Mouse (Mus musculus) layer of hippocampus, postnatal 14 days (tissue): ENCODE measurements at regions not wholly inside any gene's neighbourhood (a gene's known extent, or its start where the extent isn't known, plus 50 kb on each side); places are given as distances from the start of the nearest gene placed in this dataset.

Source experiments
- DNase-seq, 2 experiments: peaks; one replicate each; pipeline ENCODE4 v3.0.0; 2021 to 2022; ENCODE audit warnings: low spot score in 2 of 2, mixed read lengths in 1 of 2

DNA sequence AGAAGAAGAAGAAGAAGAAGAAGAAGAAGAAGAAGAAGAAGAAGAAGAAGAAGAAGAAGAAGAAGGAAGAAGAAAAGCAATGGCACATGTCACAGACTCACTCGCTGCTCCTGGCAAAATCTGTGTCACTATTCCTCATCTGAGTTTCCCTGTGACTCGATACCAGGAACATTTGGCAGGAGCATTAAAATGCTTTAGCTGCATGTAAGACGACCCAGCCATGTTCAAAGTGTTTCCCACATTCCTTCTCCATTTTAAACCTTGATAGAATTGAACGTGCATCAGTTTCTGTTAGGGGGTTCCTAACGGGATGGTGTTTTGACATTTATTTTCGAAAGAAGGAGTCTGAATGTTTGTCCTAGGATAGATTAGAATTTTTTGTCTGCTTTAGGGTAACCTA, 51.2 kb upstream of the Pja2 start:
- DNase-seq = no peak

DNA sequence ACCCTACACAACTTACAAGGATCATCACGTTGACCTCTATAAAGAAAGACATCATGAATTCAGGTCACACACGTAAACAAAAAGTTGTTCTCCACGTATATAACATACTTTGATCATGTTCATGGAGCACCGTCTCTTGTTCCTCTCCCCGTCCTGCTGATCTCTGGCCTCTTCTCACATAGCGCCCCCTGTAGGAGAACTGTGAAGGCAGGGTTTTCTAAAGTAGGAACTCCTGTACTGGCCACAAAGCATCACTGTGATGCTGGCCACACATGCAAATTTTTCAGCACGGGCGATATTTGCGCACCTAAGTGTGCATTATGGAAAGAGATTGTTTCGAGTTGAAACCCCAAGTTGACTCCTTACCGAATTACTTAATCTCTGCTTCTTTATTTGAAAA, 51.9 kb upstream of the Pja2 start:
- no peak for DNase-seq

DNA sequence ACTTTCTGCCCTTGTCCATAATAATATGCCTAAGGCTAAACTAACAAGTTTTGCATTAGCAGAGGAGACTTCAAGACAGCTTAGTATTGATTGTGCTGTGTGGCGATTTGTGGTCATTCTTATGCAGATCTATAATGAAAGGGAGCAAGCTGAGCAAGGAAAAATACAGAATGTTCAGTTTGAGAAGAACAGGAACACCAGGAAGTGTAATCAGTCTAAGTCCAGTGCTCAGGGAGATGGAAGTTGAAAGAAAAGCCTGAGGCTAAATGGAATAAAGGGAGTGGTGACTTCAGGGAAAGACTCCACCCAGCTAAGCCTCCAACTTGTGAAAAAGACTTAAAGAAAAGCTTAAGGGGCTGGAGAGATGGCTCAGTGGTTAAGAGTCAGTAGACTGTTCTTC, 58.6 kb upstream of the Pja2 start:
- no peak for DNase-seq

DNA sequence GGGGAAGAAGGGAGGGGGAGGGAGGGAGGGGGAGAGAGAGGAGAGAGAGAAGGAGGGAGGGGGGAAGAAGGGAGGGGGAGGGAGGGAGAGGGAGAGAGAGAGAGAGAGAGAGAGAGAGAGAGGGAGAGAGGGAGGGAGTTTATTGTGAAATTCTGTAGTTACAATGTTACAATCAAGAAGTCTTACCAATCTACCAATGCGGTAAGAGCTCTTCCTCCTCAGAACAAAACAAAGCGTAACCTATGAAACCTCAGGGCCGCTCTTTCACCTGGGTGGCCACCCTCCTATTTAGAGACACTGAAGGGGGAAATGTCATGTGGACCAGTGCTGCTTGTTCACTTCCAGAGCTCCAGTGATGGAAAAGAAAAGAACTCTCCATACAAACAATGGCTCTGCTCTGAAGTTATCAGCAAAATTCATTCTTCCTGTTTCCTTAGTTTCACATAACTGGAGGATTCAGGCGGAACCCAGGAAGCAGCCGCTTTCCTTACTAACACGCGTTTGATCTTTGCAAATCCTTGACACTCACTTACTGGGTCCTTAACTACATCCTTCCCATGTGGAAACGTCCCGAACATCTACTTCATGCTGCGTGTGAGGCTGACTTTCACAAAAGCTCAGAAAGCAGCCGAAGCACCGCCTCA, 65.7 kb upstream of the Pja2 start:
- no peak for DNase-seq

DNA sequence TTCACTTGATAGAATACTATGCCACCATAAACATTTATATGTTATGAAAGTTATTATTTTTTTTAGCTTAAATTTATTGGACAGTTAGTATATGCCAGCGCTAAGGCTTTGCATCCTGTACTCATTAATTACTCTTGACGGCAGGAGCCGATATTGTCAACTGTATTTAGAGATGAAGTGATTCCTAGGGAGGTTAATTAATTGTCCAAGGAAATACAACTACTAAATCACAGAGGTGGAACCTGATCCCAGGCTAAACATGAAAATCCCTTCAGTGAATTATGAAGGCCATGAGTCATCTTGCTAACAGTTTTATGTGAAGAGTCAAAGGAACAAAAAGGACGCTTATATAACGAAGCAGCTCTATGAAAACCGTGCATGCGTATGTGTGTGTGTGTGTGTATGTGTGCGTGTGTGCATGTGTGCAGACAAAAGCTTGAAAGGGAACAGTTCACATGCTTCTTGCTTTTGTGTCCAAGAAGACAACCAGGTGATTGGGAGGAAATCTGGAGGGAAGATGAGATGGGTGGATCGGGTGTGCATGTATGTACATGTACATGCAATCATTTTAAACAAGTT, 66.5 kb upstream of the Pja2 start:
- DNase-seq = no peak

DNA sequence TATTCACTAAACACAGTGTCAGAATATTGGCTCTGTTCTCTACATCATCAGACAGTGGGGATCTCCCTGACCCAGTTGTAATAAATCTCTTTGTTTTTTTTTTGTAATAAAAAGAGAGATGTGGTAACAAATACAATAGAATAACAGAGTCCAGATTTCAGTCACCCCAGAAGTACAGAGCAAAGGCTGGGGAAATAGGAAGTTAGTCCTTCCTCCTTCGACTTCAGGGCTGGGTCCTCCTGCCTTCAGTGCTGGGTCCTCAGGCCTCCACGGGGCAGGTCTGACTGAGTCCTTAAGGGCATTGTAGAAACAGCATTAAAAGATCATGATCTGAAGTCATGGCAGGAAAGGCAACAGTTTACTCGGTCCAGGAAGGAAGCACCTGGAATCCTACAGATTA, 67.0 kb upstream of the Pja2 start:
- no peak for DNase-seq

DNA sequence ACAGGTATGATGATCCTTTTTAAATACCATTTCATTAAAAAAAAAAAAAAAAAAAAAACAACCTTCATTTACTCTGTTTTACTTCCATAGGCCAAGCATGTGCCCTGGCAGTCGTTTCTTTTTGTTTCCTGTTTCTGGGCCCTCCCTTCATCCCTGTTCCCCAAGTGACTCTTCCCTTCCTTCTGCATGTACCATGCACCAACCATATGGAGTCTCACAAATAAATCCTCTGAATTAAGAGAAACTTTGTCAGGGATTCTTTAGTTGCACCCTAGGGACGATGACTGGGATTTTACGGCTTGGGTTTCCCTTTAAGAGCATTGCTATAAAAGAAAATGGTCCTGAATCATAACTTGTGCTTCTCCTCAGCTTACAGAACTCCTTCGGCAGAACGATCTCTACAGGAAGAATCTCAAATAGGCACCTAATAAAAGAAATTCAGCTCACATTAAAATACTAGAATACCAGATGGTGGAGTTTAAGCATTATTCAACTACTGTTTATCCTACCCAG, 75.1 kb upstream of the Pja2 start:
- peak in 1 of 2 experiments; percentile 20 for DNase-seq

DNA sequence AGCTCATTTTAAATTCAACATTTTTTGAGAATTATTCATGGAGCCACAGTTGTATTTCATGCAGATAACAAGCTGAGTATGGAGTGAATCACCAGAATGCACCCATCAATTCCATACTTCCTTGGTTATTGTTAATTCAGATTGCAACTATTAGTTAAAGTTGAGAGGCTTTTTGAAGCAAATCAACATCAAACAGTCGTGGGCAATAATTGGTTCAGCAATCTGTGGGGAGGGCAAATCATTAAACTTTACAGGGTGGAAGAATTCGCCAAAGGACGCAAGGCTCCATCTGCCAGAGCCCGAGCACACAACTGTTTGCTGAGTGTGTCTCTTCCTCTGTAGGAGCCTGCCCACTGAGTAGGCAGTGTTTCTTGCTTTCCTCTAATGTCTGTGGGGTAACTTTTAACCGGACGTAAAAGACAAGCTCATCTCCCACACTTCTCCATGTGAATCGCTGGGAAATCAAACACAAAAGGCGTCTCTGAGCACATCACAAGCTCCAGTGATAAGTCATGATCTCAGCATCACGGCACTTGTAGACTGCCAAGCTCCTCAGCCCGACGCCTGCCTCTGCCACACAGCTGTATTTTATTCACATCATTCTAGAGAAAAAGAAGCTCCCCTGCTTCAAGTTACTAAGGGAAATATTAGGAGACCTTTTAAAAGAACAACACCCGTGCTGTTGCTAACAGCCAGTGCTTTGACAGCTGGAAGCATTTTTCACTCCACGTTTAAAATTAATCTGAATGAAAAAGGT, 75.7 kb upstream of the Pja2 start:
- peak; percentile 20 to 35 for DNase-seq

DNA sequence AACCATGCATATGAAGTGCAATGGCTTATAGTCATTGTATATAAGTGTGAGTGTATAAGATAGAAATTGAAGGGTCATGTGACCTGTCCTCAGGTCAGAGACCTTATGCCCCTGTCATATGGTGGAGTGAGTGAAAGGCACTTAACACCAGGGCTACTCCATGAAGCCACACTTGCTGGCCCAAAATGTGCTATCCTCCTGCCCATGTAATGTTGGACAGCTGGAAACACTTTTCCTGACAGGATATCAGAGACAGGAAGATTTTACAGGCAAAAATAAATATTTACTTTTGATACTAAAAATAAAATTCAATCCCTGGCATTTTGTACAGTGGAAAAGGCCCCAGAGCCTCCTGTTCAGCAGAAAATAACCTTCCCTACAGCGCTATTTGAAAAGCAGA, 94.1 kb upstream of the Pja2 start:
- DNase-seq = no peak

DNA sequence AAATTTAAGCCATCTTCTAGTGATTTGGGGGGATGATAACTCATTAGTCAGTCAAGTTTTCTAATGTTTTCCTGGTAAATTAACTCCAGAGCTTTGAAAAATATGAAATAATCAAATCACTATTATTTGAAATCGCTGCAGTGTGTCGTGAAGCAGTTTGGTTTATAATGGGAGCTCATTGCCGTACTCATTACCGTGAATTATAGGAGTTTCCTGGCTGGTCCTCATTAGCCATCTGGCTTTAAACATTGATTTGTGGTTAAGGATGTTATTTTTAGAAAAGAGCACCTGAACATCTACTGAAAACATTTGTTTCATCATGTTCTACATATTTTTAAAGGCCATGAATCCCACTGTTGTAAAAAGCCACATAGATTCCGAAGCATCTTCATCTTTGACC, 94.8 kb upstream of the Pja2 start:
- no peak for DNase-seq

DNA sequence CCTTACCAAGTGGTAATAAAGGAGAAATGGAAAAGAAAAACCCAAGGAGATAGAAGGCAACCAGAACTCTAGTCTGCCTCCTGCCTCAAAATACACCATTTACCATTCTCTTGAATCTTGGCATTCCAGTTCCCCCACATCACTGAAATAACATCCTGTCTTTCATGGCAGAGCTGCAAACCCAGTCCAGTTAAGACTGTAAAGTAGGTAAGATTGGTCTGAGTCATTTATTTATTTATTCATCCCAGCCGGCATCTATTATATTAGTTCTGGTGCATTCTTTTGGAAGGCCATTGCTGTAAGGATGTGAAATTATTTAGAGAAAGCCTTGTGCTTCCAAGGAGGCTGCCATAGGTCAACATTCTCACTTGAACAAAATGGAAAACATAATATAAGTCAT, 107.9 kb upstream of the Pja2 start:
- no peak for DNase-seq

DNA sequence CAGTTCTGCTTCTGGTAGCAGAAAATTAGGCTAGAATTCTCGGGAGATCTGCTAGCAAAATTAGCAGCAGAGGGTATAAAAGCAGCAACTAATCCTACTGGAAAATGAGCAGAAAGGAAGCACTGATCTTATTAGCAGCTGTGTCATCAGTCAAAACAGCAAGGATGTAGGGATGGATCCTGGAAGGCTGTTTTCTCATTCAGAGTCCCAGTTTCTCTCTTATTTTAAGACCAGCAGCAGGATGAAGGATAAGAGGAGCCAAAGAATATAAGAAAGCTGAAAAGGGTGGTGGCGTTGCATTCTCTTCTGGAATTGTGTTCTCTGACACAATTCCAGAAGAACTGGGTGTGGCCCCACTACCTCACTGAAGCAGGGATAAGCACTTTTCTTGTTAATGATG, 123.0 kb upstream of the Pja2 start:
- no peak for DNase-seq

DNA sequence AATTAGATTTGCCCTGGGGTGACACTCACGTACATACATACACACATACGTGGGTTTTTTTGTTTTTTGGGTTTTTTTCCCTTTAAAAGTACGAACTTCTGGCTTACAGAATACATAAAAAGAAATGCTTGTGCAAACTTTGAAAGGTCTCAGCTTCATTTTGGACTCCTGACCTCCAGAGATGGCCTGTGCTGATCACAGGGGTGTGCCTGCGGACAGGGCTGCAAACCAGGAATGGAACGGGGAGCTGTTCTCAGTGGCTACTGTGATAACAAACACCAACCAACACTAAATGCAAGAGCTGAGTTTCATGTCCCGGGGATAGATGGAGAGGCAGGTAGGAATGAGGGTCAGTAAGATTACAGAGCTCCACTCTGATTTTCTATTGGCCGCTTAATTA, 134.3 kb upstream of the Man2a1 start:
- no peak for DNase-seq

DNA sequence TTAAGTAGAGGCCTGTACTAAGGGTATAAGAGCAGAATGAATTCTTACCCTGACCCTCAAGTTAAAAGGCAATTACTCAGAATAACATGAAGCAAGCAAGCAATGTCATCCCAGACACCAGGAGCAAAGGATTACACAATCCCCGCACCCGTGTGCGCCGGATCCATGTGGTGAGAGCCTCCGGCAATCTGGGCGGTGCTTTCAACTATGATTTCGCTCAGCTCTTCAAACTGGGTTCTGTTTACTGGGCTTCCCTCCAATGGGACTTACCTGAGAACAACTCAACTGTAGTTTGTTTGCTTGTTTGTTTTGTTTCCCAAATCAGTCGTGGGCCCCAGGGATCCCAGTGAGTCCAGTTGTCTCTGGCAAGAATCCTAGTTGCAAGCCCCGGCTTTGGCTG, 133.8 kb upstream of the Man2a1 start:
- no peak for DNase-seq

DNA sequence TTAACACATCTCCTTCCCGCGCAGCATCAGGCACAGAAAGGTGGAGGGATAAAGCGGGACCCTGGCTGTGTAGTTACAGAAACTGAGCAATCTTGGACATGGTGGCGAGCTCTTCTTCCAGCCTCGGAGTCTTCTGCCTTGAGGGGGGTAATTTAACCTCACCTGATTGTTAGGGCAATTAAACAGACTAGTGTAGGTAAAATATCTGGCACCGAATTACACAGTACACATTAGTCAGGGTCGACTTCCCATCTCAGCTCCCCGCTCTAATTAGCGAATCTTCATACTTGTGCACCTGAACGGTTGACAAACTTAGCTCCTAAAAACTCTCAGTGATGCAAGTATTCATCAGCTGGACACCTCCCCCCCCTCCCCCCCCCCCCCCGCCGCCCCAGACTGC, 133.2 kb upstream of the Man2a1 start:
- no peak for DNase-seq

DNA sequence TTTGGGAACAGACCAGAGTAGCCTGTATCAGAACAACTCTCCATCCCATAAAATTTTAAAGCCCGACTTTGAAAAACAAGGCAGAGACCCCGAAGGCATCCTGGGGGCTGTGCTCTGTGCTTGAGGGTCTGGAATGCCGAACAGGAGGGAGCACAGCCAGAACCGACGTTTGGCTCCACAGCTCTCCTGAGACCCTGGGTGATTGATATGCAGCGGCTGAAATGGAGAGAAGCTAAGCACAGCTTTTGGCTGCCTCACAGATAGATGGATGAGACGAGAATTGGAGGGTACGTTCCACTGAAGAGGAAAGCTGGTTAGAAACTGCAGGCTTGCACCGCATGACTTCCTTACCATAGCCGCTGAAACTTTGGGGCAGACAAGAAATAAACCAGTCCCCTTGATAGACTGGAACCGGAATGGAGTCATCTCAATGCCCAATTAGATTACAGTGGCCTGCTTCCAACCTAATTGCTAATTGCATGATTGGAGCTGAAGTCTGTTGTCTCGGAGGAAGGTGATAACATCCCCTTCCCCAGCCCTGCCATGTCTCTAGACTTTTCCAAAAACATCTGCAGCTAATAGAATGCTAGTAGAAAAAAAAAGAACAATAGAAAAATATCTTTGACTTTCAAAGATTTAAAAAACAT, 130.7 kb upstream of the Man2a1 start:
- no peak for DNase-seq

DNA sequence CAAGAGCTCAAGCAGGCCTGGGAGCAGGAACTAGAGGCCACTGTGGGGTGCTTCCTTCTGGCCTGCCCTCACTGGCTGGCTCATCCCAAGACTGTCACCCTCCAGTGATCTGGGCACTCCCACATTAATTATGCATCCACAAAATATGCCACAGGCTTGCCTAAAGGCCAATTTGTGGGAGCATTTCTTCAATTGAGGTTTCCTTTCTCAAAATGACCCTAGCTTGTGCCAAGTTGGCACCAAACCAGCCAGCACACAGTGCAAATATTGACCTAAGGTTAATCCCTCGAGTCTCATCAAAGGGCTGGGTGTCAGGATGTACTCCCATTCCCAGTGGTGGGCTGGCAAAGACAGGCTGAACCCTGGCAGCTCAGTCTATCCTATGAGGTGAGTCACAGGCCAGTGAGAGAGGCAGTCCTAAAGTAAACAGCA, 119.9 kb upstream of the Man2a1 start:
- DNase-seq = peak in 1 of 2 experiments; percentile 20

DNA sequence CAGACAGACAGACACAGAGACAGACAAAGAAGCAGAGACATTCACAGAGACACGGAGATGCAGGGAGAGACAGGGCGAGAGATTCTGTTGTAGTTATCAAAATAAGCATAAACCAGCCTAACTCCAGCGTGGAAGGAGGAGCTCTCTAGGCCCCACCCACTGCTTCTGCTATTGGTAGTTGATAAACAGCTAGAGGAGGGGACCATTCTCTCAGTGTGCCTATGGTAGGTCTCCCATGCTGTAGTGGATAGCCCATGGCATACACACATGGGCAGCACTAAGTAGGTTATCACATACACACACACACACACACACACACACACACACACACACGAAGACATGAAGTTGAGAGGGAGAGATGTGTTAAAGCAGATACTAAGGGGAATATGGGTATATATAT, 115.7 kb upstream of the Man2a1 start:
- DNase-seq = no peak

DNA sequence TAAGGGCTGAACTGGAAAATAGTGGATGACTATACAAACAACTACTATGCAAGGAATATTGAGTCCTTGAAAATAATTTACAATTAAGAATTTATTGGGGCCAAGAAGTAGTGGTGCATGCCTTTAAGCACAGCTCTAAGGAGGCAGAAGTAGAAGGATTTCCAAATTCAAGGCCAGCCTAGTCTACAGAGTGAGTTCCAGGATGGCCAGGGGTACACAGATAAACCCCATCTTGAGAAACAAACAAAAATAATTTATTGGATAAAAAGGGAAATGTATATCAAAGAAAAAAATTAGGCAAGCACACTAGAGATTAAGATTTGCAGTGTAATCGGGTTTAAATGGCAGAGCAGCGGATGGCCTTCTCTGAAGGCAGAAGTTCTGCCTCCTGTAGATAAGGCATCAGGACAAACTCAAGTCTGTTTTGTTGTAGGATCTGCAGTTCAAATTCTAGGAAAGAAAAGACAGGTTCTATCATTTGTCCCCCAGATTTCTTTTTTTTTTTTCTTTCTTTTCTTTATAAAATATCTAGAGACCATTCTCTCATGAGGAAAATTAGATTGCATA, 110.7 kb upstream of the Man2a1 start:
- DNase-seq = no peak

DNA sequence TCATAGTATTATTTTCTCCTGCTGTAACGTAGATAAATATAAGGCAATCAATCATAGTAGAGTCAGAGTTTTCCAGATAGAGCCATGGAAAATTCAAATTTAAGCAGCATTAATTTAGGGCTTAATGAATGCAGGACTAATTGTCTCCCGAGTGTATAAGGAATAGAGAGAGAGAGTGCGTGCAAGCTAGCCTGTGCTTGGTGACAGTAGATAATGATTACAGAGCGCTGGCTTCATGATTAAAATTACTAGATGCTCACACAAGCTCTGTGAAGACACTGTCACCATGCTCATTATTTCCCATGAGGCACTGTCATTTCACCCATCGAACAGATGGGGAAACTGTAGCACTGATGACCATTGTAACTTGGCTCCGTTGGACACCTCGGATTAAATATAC, 109.9 kb upstream of the Man2a1 start:
- no peak for DNase-seq

DNA sequence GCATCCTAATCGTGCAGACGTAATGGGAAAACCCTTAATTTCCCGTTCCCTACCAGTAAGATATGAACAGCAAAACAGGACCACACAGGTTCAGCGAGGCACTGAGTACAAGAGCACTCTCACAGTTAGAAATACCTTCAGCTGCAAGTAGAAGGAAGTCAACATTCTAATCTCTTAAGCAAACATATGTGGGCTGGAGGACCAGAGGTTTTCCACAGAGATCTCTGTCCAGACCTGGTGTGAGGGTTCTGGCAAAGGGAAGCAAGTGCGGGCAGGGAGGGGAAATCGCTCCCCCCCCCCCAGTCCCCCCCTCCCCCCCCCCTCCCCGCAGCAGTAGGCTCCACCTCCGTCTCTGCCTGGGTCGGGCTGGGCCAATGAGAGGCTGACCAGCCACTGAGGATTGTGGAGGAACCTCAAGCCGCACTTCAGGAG, 108.6 kb upstream of the Man2a1 start:
- DNase-seq = no peak
